Mouse (Mus musculus): Measurements from ENCODE around the gene Edem2.

Edem2 gene

GRCm38 (mm10) chr2:155729158-155729645, at the start of gene Edem2:
Gene Edem2, minus strand, starts transcription at chr2:155729475.
- DNase-seq (ENCODE audit: low read depth) = peak; percentile 91

GRCm38 (mm10) chr2:155779066-155779465, 49.8 kb upstream of the Edem2 start:
- DNase-seq (ENCODE audit: low read depth) = no peak

- DNase-seq (ENCODE audit: low read depth) = no peak
Observed at GRCm38 (mm10) chr2:155778004-155778403, 48.7 kb upstream of the Edem2 start.

GRCm38 (mm10) chr2:155777688-155777985, 48.4 kb upstream of the Edem2 start:
- DNase-seq (ENCODE audit: low read depth) = no peak

- DNase-seq (ENCODE audit: low read depth) = no peak
Observed at GRCm38 (mm10) chr2:155776824-155777687, 47.8 kb upstream of the Edem2 start.

- DNase-seq (ENCODE audit: low read depth) = no peak
Observed at GRCm38 (mm10) chr2:155775685-155776263, 46.5 kb upstream of the Edem2 start.

GRCm38 (mm10) chr2:155774927-155775684, 45.8 kb upstream of the Edem2 start, which contains the start of gene Mmp24:
Gene Mmp24, plus strand, starts transcription at chr2:155775342.
- no peak for DNase-seq (ENCODE audit: low read depth)

GRCm38 (mm10) chr2:155774261-155774926, 45.1 kb upstream of the Edem2 start:
- DNase-seq (ENCODE audit: low read depth) = no peak

- no peak for DNase-seq (ENCODE audit: low read depth)
Observed at GRCm38 (mm10) chr2:155773664-155774063, 44.4 kb upstream of the Edem2 start.

- DNase-seq (ENCODE audit: low read depth) = peak; percentile 69
Observed at GRCm38 (mm10) chr2:155764679-155765418, 35.6 kb upstream of the Edem2 start.

GRCm38 (mm10) chr2:155756855-155757566, 27.7 kb upstream of the Edem2 start:
- no peak for DNase-seq (ENCODE audit: low read depth)

- peak; percentile 78 for DNase-seq (ENCODE audit: low read depth)
Observed at GRCm38 (mm10) chr2:155755746-155756145, 26.5 kb upstream of the Edem2 start.

- DNase-seq (ENCODE audit: low read depth) = no peak
Observed at GRCm38 (mm10) chr2:155751014-155751786, 21.9 kb upstream of the Edem2 start, which contains the start of gene Procr. Gene Procr, plus strand, starts transcription at chr2:155751117.

GRCm38 (mm10) chr2:155749394-155749793, 20.1 kb upstream of the Edem2 start:
- DNase-seq (ENCODE audit: low read depth) = no peak

GRCm38 (mm10) chr2:155745487-155745886, 16.2 kb upstream of the Edem2 start:
- DNase-seq (ENCODE audit: low read depth) = no peak

- DNase-seq (ENCODE audit: low read depth) = no peak
Observed at GRCm38 (mm10) chr2:155743351-155743750, 14.1 kb upstream of the Edem2 start.

- DNase-seq (ENCODE audit: low read depth) = no peak
Observed at GRCm38 (mm10) chr2:155742931-155743337, 13.7 kb upstream of the Edem2 start.

- DNase-seq (ENCODE audit: low read depth) = no peak
Observed at GRCm38 (mm10) chr2:155742211-155742610, 12.9 kb upstream of the Edem2 start.

- DNase-seq (ENCODE audit: low read depth) = no peak
Observed at GRCm38 (mm10) chr2:155737803-155738202, 8.5 kb upstream of the Edem2 start.

GRCm38 (mm10) chr2:155736936-155737335, 7.7 kb upstream of the Edem2 start:
- no peak for DNase-seq (ENCODE audit: low read depth)

Data from c-Kit-positive CD71-negative TER-119-negative erythroid progenitor cells, embryonic 14.5 days (primary cell).